Mouse (Mus musculus) gastrocnemius, postnatal 36 days (tissue): ENCODE measurements around the gene Espnl. TPM values are rescaled to one million over a fixed set of nuclear protein-coding genes. Genes with fewer than 3 reads are reported as not detected.

ENCODE experiments used
- DNase-seq, 2 experiments: peaks; one replicate each; pipeline ENCODE4 v3.0.0; 2022
- intact Hi-C: fragments of 180-260 bp; cut with DNase I; formaldehyde crosslinking; loops from one replicate; pipeline ENCODE4 v1.15.1; 2025
- total RNA-seq, 2 experiments: library from RNA; stranded (reverse); gene quantifications; 2 replicates each; pipeline ENCODE4 v1.2.3; 2021

The Espnl gene
- total RNA-seq, 2 experiments from 2014 or later = 0.05 to 0.10 TPM

- no peak for DNase-seq
- intact Hi-C loops = no loop called here
These were observed 8.6 kb upstream of the Espnl start for GRCm38 (mm10) chr1:91313251-91313650.

GRCm38 (mm10) chr1:91317656-91318055 is 4.2 kb upstream of the Espnl start:
- no peak for DNase-seq
- intact Hi-C loops = no loop called here

GRCm38 (mm10) chr1:91324646-91325045 is 2.8 kb downstream of the Espnl start:
- DNase-seq = no peak
- intact Hi-C loops = no loop called here

- no peak for DNase-seq
- intact Hi-C loops = no loop called here
These were observed 3.7 kb downstream of the Espnl start for GRCm38 (mm10) chr1:91325488-91326042.

GRCm38 (mm10) chr1:91332102-91332501 is 10.2 kb downstream of the Espnl start:
- intact Hi-C loops = no loop called here
- no peak for DNase-seq

GRCm38 (mm10) chr1:91333582-91333981 is 11.7 kb downstream of the Espnl start:
- intact Hi-C loops = no loop called here
- DNase-seq = no peak

- intact Hi-C loops = no loop called here
These were observed 15.5 kb downstream of the Espnl start for GRCm38 (mm10) chr1:91337355-91337754.

GRCm38 (mm10) chr1:91344001-91344400 is 22.1 kb downstream of the Espnl start:
- DNase-seq = no peak
- intact Hi-C loops = no loop called here

More at GRCm38 (mm10) chr1:91337355-91337754, 15.5 kb downstream of the Espnl start:
- DNase-seq = no peak

GRCm38 (mm10) chr1:91344921-91345685 is 23.2 kb downstream of the Espnl start:
- no peak for DNase-seq
- intact Hi-C loops = loop anchor here (5.0 kb wide), 2 partner anchors 37 to 137 kb away; no protein-coding TSS in a partner anchor

GRCm38 (mm10) chr1:91346892-91347291 is 25.0 kb downstream of the Espnl start:
- intact Hi-C loops = loop anchor here (5.0 kb wide), 2 partner anchors 35 to 135 kb away; no protein-coding TSS in a partner anchor
- DNase-seq = peak; percentile 47 to 55

- no peak for DNase-seq
- intact Hi-C loops = no loop called here
These were observed 29.0 kb downstream of the Espnl start, which contains the start of gene Klhl30 for GRCm38 (mm10) chr1:91350841-91351240. Klhl30 (plus strand) TSS chr1:91351016.

- no peak for DNase-seq
- intact Hi-C loops = no loop called here
These were observed 29.4 kb downstream of the Espnl start for GRCm38 (mm10) chr1:91351249-91351648.

- no peak for DNase-seq
- intact Hi-C loops = no loop called here
These were observed 30.4 kb downstream of the Espnl start for GRCm38 (mm10) chr1:91352277-91352676.

- DNase-seq = no peak
- intact Hi-C loops = no loop called here
These were observed 34.2 kb downstream of the Espnl start for GRCm38 (mm10) chr1:91356105-91356504.

- intact Hi-C loops = no loop called here
- no peak for DNase-seq
These were observed 40.2 kb downstream of the Espnl start for GRCm38 (mm10) chr1:91362113-91362512.

- intact Hi-C loops = no loop called here
- no peak for DNase-seq
These were observed 43.2 kb downstream of the Espnl start for GRCm38 (mm10) chr1:91364822-91365644.

- intact Hi-C loops = no loop called here
- no peak for DNase-seq
These were observed 43.9 kb downstream of the Espnl start for GRCm38 (mm10) chr1:91365816-91366214.

- peak; percentile 63 to 68 for DNase-seq
- intact Hi-C loops = no loop called here
These were observed 44.6 kb downstream of the Espnl start, which contains the start of gene Erfe for GRCm38 (mm10) chr1:91366215-91367108. Erfe (plus strand) TSS chr1:91366430.

- intact Hi-C loops = no loop called here
- no peak for DNase-seq
These were observed 45.4 kb downstream of the Espnl start for GRCm38 (mm10) chr1:91367295-91367694.

GRCm38 (mm10) chr1:91369408-91369807 is 47.5 kb downstream of the Espnl start:
- intact Hi-C loops = no loop called here

More at GRCm38 (mm10) chr1:91369408-91369807, 47.5 kb downstream of the Espnl start:
- no peak for DNase-seq
